Mouse (Mus musculus): ENCODE measurements around the gene Cfap54. TPM values are rescaled to one million over a fixed set of nuclear protein-coding genes. Genes with fewer than 3 reads are reported as not detected.
A peak's percentile ranks its signal among the peaks of the same experiment; 100 is the strongest.

Cfap54 gene
- polyA plus RNA-seq (2016; fragmentation: Nextera tagmentation; extraction: Ambion mirVana), result 0.78 and 0.90 TPM in 2 replicates

DNA sequence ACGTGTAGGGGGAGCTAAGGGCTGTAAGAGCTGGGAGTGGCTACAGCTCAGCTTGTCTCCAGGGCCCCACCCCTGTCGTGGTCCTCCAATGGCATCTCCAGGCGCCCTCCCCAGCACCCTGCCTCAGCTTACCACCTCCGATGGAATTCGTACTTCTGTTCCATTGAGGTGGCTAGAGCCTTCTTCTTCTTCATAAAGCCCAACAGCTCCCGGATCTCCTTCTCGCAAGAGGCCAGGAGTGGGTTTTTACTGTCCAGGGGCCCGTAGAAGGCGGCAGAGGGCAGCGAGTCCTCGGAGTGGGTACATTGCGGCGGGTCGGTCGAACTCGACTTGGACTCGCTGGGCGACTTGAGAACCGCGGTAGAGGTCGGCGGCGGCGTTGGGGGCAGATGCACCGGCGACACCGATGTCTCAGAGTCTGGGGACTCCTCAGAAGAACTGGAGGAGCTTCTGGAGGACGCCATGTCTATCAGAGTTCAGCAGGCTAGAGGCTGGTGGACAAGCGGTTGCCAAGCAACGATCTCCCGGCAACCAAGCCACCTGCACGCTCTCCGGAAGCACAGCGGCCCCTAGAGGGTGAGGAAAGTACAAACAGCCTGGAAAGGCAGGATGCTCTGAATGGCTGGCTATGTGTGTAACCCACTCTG is at the start of gene Cfap54:
Gene Cfap54 (minus strand): TSS at position 486 of the 647 bp plus-strand sequence.
- H3K4me3 ChIP-seq, result peak within 1 kb of the TSS; percentile 53
- H3K27ac ChIP-seq, result no peak within 1 kb of the TSS
- H3K9ac ChIP-seq, result peak within 1 kb of the TSS; percentile 50
- H3K27me3 ChIP-seq (replicated peaks), result no peaks in the 10 kb centered on the region
- H3K4me1 ChIP-seq, result peaks cover 9% of the 10 kb centered on the region; the same call in 1 of the 2 replicates
- peak; percentile 88 for ATAC-seq (ENCODE audit: low FRiP score, low read depth)
- no peaks in the 10 kb centered on the region for H3K9me3 ChIP-seq
- peak within 1 kb of the TSS; percentile 70 for H3K4me2 ChIP-seq (replicated peaks)
- WGBS, result under 1% methylated on average over 34 of the region's 34 CpGs
- H3K36me3 ChIP-seq, result no peaks in the 10 kb centered on the region

DNA sequence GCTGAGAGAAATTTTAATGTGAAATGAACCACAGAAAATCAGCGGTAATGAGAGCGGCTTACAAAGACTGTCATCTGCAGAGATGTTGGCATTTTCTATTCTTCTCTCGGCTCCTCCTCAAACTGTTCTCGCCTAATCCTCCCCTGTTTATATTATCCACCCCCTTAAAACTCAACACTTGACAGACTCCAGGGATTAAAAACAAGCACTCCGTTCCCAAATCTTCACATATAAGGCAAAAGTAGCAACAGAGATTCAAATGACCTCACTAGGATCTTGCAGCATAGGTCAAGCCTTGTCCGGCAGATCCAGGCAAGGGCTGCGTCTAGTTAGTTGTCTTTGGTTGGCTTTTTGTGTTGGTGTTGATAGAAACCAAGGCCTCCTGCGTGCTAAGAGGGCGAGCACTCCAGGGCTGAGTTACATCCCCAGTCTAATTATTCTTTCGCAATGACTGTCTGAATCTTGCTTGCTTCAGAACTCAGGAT is 49.1 kb upstream of the Cfap54 start:
- Histone ChIP-seq H3K9ac (no peak overlapping the region), H3K27ac (no peak overlapping the region), H3K4me2 (replicated peaks) (no peak overlapping the region), H3K27me3 (replicated peaks) (no peaks in the 10 kb centered on the region), H3K4me3 (no peak overlapping the region), H3K36me3 (no peaks in the 10 kb centered on the region), H3K4me1 (no peaks in the 10 kb centered on the region), H3K9me3 (no peaks in the 10 kb centered on the region)
- no peak for ATAC-seq (ENCODE audit: low FRiP score, low read depth)
- 87% methylated on average over 10 of the region's 10 CpGs for WGBS

DNA sequence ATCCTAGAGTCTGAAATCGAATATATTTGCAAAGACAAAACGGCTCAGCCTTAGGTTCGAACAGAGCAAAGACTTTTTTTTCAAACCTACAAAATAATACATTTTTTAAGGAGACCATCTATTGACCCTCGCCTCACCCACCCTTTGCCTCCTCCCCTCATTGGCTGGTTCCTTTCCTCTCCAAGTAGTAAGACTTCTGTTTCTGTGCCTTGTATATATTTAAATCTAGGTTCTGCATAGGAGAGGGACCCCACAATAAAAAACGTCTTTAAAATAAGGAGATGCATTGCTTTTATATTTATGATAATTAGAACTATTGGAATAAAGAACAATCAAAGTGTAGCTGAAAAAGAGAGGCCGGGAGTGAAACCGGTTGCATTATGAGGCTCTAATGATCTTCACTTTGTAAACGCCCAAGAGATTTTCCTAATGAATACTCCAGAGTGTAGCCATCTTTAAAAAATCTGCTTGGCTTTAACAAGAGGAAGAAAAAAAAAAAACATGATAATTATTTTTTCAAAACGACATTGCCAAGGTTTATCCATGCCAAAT is 48.6 kb upstream of the Cfap54 start:
- ATAC-seq (ENCODE audit: low FRiP score, low read depth), result no peak
- no peak overlapping the region for H3K4me2 ChIP-seq (replicated peaks)
- no peaks in the 10 kb centered on the region for H3K9me3 ChIP-seq
- H3K36me3 ChIP-seq, result no peaks in the 10 kb centered on the region
- H3K9ac ChIP-seq, result no peak overlapping the region
- no peaks in the 10 kb centered on the region for H3K4me1 ChIP-seq
- H3K27me3 ChIP-seq (replicated peaks), result no peaks in the 10 kb centered on the region
- WGBS, result 77% methylated on average over 9 of the region's 9 CpGs
- H3K27ac ChIP-seq, result no peak overlapping the region
- H3K4me3 ChIP-seq, result no peak overlapping the region

DNA sequence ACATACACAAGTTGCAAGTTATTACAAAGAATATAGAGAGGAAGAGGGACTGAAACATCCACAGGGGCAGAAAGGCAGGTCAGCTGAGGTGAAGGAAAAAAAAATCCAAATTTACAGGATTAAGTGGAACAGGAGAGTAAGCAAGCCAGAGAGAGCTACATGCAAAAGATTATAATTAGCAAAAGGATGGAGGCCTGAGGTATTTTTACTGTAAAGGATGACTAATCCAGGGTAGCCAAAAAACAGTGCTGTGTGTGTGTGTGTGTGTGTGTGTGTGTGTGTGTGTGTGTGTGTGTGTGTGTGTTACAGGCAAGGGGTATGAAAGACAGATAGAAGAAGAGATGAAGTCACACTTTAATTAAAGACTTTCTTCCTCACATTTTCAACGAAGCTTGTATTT is 47.9 kb upstream of the Cfap54 start:
- 88% methylated on average over 1 of the region's 1 CpGs for WGBS
- ATAC-seq (ENCODE audit: low FRiP score, low read depth), result no peak
- Histone ChIP-seq H3K9ac (no peak overlapping the region), H3K27me3 (replicated peaks) (no peaks in the 10 kb centered on the region), H3K4me2 (replicated peaks) (no peak overlapping the region), H3K4me1 (no peaks in the 10 kb centered on the region), H3K27ac (no peak overlapping the region), H3K4me3 (no peak overlapping the region), H3K36me3 (no peaks in the 10 kb centered on the region), H3K9me3 (no peaks in the 10 kb centered on the region)

DNA sequence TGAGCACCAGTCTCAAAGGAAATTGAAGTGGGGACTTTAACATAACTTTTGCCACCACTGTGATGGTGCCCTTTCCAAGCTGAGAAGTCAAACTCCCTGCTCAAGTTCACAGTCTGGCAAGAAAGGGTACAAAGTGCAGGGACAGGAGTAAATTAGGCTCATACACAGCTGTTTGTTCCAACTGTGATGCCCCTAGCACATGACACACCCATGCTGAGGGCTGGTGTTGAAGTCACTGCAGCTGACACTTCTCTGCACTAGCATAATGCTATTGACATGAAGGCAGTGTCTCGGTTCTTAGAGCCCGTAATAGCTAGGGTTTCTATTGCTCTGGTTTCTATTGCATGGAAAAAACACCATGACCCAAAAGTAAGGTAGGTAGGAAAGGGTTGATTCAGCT is 47.1 kb upstream of the Cfap54 start:
- H3K9me3 ChIP-seq, result no peaks in the 10 kb centered on the region
- H3K27me3 ChIP-seq (replicated peaks), result no peaks in the 10 kb centered on the region
- 83% methylated on average over 2 of the region's 2 CpGs for WGBS
- H3K36me3 ChIP-seq, result no peaks in the 10 kb centered on the region
- H3K9ac ChIP-seq, result no peak overlapping the region
- no peaks in the 10 kb centered on the region for H3K4me1 ChIP-seq
- no peak overlapping the region for H3K4me2 ChIP-seq (replicated peaks)
- no peak overlapping the region for H3K27ac ChIP-seq
- H3K4me3 ChIP-seq, result no peak overlapping the region
- ATAC-seq (ENCODE audit: low FRiP score, low read depth), result no peak

DNA sequence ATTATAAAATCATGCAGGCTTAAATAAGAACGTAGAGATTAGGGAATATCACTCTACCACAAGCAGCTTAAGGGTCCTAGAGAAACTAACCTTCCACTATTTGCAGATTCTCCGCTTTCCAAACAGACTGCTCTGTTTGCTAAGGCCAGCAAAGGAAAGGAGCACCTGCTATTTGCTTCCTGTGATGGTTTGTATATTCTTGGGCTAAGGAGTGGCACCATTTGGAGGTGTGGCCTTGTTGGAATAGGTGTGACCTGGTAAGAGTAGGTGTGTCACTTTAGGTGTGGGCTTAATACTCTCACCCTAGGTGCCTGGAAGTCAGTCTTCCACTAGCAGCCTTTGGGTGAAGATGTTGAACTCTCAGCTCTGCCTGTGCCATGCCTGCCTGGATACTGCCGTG is 44.6 kb upstream of the Cfap54 start:
- WGBS, result 83% methylated on average over 3 of the region's 3 CpGs
- no peak for ATAC-seq (ENCODE audit: low FRiP score, low read depth)
- H3K4me3 ChIP-seq, result no peak overlapping the region

DNA sequence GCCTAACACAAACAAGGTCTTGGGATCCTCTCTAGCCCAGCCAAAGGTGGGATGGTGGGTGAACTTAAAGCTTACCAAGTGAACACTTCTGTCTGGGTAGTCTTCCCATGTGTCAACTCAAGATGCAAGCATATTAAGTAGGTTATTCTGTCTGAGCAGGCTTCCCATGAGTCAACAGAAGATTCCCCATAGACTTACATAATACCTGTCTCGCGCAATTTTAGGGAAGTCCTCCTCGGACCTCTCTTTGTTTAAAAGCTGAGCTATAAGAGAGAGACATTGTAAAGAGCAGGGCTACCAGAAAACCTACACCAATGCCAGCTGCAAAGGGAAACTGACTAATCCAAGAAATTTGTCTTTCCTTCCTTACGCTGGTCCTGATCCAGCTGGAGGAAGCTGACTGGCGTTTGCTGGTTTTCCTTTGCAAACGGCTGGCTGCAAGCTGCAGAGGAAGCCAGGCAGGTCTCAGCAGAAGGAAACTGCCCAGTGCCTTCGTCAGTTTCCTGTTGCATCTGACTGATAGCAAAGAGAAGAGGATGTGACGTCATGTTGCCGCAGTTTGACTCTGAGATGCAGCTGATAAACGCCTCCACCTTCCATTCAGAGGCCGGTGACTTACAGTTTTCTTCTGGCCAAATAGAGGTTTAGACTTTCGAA is 42.7 kb upstream of the Cfap54 start:
- Histone ChIP-seq H3K4me3 (no peak overlapping the region), H3K36me3 (no peaks in the 10 kb centered on the region), H3K27ac (no peak overlapping the region), H3K9me3 (no peaks in the 10 kb centered on the region), H3K4me1 (no peaks in the 10 kb centered on the region; the same call in 1 of the 2 replicates), H3K9ac (no peak overlapping the region), H3K4me2 (replicated peaks) (no peak overlapping the region), H3K27me3 (replicated peaks) (no peaks in the 10 kb centered on the region)
- WGBS, result 77% methylated on average over 12 of the region's 12 CpGs
- no peak for ATAC-seq (ENCODE audit: low FRiP score, low read depth)

More for the DNA sequence above, 44.6 kb upstream of the Cfap54 start:
- H3K4me2 ChIP-seq (replicated peaks), result no peak overlapping the region
- no peak overlapping the region for H3K9ac ChIP-seq
- no peaks in the 10 kb centered on the region for H3K36me3 ChIP-seq
- H3K27ac ChIP-seq, result no peak overlapping the region
- H3K4me1 ChIP-seq, result no peaks in the 10 kb centered on the region; the same call in 1 of the 2 replicates
- no peaks in the 10 kb centered on the region for H3K27me3 ChIP-seq (replicated peaks)
- H3K9me3 ChIP-seq, result no peaks in the 10 kb centered on the region

DNA sequence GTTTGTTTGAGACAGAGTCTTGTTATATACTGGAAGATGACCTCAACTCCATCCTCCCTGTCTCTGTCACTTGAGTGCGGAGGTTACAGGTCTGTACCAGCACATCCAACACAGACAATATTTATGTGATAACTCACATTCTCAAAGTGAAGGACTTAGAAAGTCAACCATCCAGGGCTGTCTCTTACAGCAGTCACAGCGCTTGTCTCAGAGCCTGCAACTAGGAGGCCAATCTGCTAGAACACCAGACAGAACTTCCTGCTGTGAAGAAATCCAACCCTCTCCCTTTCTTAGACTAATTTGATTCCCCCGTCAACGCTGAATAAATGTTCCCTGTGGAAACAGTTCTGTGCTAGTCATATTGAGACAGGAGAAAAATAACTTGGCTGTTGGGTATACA is 41.9 kb upstream of the Cfap54 start:
- ATAC-seq (ENCODE audit: low FRiP score, low read depth), result no peak
- WGBS, result 79% methylated on average over 4 of the region's 4 CpGs
- Histone ChIP-seq H3K4me2 (replicated peaks) (no peak overlapping the region), H3K9me3 (no peaks in the 10 kb centered on the region), H3K27me3 (replicated peaks) (no peaks in the 10 kb centered on the region), H3K4me3 (no peak overlapping the region), H3K27ac (no peak overlapping the region), H3K36me3 (no peaks in the 10 kb centered on the region), H3K9ac (no peak overlapping the region), H3K4me1 (no peaks in the 10 kb centered on the region; the same call in 1 of the 2 replicates)

DNA sequence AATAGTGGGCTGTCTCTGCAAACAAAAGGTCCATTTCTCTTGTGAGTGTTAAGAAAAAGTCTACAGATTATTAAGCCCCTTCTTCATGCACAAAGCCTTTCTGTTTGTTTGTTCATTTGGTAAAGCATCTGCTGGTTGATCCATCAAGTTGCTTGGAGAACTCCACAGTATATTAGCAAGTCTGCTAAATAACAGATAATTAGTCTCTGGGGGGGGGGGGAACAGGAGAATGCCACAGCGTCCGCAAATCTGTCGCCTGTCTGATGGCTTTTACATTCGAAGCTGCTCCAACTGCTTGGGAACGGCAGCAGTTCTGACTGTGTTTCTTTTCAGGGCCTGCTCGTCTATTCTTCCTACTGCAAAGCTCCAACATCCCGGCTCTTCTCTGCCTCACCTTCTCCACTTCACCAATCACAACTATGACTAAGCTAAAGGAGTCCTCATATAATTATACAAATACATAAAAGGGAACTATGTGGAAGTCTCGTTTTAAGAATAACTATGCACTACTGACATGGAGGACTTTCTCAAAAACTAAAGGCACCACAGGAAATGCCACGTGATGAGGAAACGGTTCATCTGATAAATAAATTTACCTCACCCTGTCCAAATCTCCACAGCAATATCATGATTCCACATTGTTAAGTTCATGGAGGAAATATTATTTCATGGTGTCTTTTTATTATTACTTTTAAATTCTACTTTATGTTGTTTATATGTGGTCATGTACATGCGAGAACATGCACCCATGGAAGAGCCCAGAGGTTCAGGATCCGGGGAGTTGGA is 41.2 kb upstream of the Cfap54 start:
- Histone ChIP-seq H3K36me3 (no peaks in the 10 kb centered on the region), H3K4me2 (replicated peaks) (no peak overlapping the region), H3K4me1 (no peaks in the 10 kb centered on the region; the same call in 1 of the 2 replicates), H3K27me3 (replicated peaks) (no peaks in the 10 kb centered on the region), H3K9me3 (no peaks in the 10 kb centered on the region), H3K27ac (no peak overlapping the region), H3K4me3 (no peak overlapping the region), H3K9ac (no peak overlapping the region)
- ATAC-seq (ENCODE audit: low FRiP score, low read depth), result no peak
- WGBS, result 65% methylated on average over 12 of the region's 12 CpGs

DNA sequence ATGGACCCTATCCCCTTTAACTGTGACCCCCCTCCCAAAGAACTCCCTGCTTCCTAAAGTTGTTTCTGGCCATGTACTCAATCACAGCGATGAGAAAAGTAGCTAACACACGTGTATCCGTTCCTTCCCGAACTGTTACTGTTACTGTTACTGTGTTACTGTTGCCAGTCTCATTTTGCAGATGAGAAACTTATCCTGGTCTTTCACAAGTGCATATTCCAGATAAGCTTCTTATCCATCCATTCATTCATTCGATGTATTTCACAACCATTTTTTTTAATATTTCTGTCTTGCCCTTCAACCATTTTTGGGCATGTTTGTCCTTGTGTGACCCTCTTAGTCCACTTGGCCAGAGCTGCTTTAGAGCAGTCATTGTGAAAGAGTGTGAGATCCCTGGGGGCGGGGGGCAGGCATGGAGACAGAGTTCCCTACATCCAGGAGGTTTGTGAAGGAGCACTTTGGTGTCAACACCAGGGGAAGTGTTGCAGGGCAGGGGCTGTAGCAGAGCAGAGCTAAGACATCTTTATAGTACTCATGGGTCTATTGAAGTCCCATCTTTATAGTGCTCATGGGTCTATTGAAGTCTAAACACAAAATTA is 39.9 kb upstream of the Cfap54 start:
- Histone ChIP-seq H3K9me3 (no peaks in the 10 kb centered on the region), H3K4me1 (no peaks in the 10 kb centered on the region; the same call in 1 of the 2 replicates), H3K27me3 (replicated peaks) (no peaks in the 10 kb centered on the region), H3K36me3 (no peaks in the 10 kb centered on the region), H3K9ac (no peak overlapping the region), H3K4me2 (replicated peaks) (no peak overlapping the region), H3K4me3 (no peak overlapping the region), H3K27ac (no peak overlapping the region)
- no peak for ATAC-seq (ENCODE audit: low FRiP score, low read depth)
- WGBS, result 94% methylated on average over 6 of the region's 6 CpGs

DNA sequence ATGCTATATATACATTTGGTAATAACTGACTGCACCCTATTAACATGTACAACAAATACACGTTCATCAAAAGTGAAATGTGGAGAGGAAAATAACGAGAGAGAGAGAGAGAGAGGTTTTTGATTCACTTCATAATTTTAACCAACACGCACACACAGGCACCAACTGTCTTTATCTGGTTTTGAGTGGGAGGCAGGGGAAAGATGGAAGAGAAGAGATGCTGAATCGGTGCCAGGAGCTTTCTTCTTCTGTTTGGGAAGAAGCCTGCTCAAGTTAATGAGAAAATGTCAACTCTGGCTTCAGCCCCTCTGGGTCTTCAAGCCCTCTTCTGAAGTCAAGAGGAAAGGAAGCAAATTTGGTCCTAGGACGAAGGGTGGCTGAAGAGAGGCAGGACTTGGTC is 38.4 kb upstream of the Cfap54 start:
- Histone ChIP-seq H3K4me3 (no peak overlapping the region), H3K4me1 (no peaks in the 10 kb centered on the region; the same call in 1 of the 2 replicates), H3K9me3 (no peaks in the 10 kb centered on the region), H3K36me3 (no peaks in the 10 kb centered on the region), H3K27ac (no peak overlapping the region), H3K4me2 (replicated peaks) (no peak overlapping the region), H3K27me3 (replicated peaks) (no peaks in the 10 kb centered on the region), H3K9ac (no peak overlapping the region)
- no peak for ATAC-seq (ENCODE audit: low FRiP score, low read depth)
- 81% methylated on average over 5 of the region's 5 CpGs for WGBS

DNA sequence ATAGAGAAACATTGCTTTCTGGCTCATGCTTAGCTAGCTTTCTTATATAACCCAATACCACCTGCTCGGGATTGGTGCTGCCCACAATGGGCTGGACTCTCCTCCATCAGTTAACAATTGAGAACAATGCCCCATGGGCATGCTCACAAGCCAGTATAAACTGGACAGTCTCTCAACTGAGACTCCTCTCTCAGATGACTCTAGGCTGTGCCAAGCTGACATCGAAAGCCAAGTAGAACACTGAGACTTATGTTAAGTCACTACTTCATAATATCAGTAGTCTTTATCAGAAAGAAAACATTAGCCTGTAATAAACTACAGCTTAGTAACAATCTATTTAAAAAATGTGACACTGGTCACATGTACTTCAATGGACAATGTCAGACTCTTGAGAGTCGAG is 35.2 kb upstream of the Cfap54 start:
- Histone ChIP-seq H3K27me3 (replicated peaks) (no peaks in the 10 kb centered on the region), H3K36me3 (no peaks in the 10 kb centered on the region), H3K4me1 (no peaks in the 10 kb centered on the region), H3K9me3 (no peaks in the 10 kb centered on the region), H3K27ac (no peak overlapping the region), H3K4me2 (replicated peaks) (no peak overlapping the region), H3K4me3 (no peak overlapping the region), H3K9ac (no peak overlapping the region)
- ATAC-seq (ENCODE audit: low FRiP score, low read depth), result no peak
- 89% methylated on average over 3 of the region's 3 CpGs for WGBS

Data from neural tube, embryonic 12.5 days (tissue).